Mouse (Mus musculus) macrophage (primary cell): Measurements from ENCODE around the gene Lrtm1. TPM values are rescaled to one million over a fixed set of nuclear protein-coding genes. Genes with fewer than 3 reads are reported as not detected.

ENCODE experiments used
- H3K27ac ChIP-seq: fragments of 350-480 bp; formaldehyde crosslinking; 2 replicates; pipeline ENCODE4 v1.9.0; 2021
- H3K36me3 ChIP-seq: fragments of 350-480 bp; formaldehyde crosslinking; 2 replicates; pipeline ENCODE4 v1.9.0; 2021; ENCODE audit errors: inconsistent target
- H3K4me3 ChIP-seq: fragments of 350-480 bp; formaldehyde crosslinking; 2 replicates; pipeline ENCODE4 v1.9.0; 2021; ENCODE audit errors: inconsistent target
- H3K79me2 ChIP-seq: fragments of 350-480 bp; formaldehyde crosslinking; 2 replicates; pipeline ENCODE4 v1.9.0; 2021; ENCODE audit errors: inconsistent target
- WGBS: methylation state at CpG from one replicate; pipeline ENCODE4 v1.1.7; 2026; ENCODE audit warnings: inconsistent platforms; ENCODE audit not compliant: missing documents; 5-methylcytosine and 5-hydroxymethylcytosine counted together
- polyA plus RNA-seq: library from polyadenylated mRNA; stranded (reverse); fragments of 250-400 nt; gene quantifications from 3 replicates; pipeline ENCODE4 v1.2.4, GENCODE M21; 2018; ENCODE audit warnings: inconsistent platforms

Lrtm1 gene
- polyA plus RNA-seq, 1 experiment from 2014 or later = not detected

GRCm38 (mm10) chr14:29023246-29023645 is 5.2 kb downstream of the Lrtm1 start:
- Histone ChIP-seq H3K36me3 (no peaks in the 10 kb centered on the region), H3K4me3 (no peak overlapping the region), H3K79me2 (no peaks in the 10 kb centered on the region), H3K27ac (no peak overlapping the region)
- 96% methylated on average over 4 of the region's 4 CpGs for WGBS

GRCm38 (mm10) chr14:29025335-29025734 is 7.3 kb downstream of the Lrtm1 start:
- H3K4me3 ChIP-seq = no peak overlapping the region
- WGBS = 93% methylated on average over 5 of the region's 6 CpGs
- no peaks in the 10 kb centered on the region for H3K36me3 ChIP-seq
- H3K27ac ChIP-seq = no peak overlapping the region
- H3K79me2 ChIP-seq = no peaks in the 10 kb centered on the region

GRCm38 (mm10) chr14:29027276-29027675 is 9.3 kb downstream of the Lrtm1 start:
- 80% methylated on average over 5 of the region's 5 CpGs for WGBS

GRCm38 (mm10) chr14:29028391-29029106 is 10.5 kb downstream of the Lrtm1 start:
- Histone ChIP-seq H3K27ac (no peak overlapping the region), H3K4me3 (no peak overlapping the region), H3K79me2 (no peaks in the 10 kb centered on the region), H3K36me3 (no peaks in the 10 kb centered on the region)
- 89% methylated on average over 6 of the region's 6 CpGs for WGBS

More at GRCm38 (mm10) chr14:29027276-29027675, 9.3 kb downstream of the Lrtm1 start:
- Histone ChIP-seq H3K79me2 (no peaks in the 10 kb centered on the region), H3K4me3 (no peak overlapping the region), H3K27ac (no peak overlapping the region), H3K36me3 (no peaks in the 10 kb centered on the region)

GRCm38 (mm10) chr14:29029107-29029469 is 11.1 kb downstream of the Lrtm1 start:
- Histone ChIP-seq H3K36me3 (no peaks in the 10 kb centered on the region), H3K79me2 (no peaks in the 10 kb centered on the region), H3K4me3 (no peak overlapping the region), H3K27ac (no peak overlapping the region)
- WGBS = 84% methylated on average over 2 of the region's 2 CpGs

GRCm38 (mm10) chr14:29029896-29030420 is 11.9 kb downstream of the Lrtm1 start:
- H3K36me3 ChIP-seq = no peaks in the 10 kb centered on the region
- WGBS = 87% methylated on average over 11 of the region's 11 CpGs
- no peak overlapping the region for H3K4me3 ChIP-seq
- no peaks in the 10 kb centered on the region for H3K79me2 ChIP-seq
- no peak overlapping the region for H3K27ac ChIP-seq

GRCm38 (mm10) chr14:29030519-29030918 is 12.5 kb downstream of the Lrtm1 start:
- WGBS = 84% methylated on average over 9 of the region's 9 CpGs
- H3K27ac ChIP-seq = no peak overlapping the region
- H3K4me3 ChIP-seq = no peak overlapping the region
- H3K79me2 ChIP-seq = no peaks in the 10 kb centered on the region
- no peaks in the 10 kb centered on the region for H3K36me3 ChIP-seq

GRCm38 (mm10) chr14:29031858-29032395 is 13.9 kb downstream of the Lrtm1 start:
- H3K27ac ChIP-seq = no peak overlapping the region
- WGBS = 88% methylated on average over 1 of the region's 1 CpGs
- H3K4me3 ChIP-seq = no peak overlapping the region
- no peaks in the 10 kb centered on the region for H3K79me2 ChIP-seq
- H3K36me3 ChIP-seq = no peaks in the 10 kb centered on the region

- Histone ChIP-seq H3K36me3 (no peaks in the 10 kb centered on the region), H3K79me2 (no peaks in the 10 kb centered on the region), H3K27ac (no peak overlapping the region), H3K4me3 (no peak overlapping the region)
- WGBS = 86% methylated on average over 5 of the region's 5 CpGs
Observed at GRCm38 (mm10) chr14:29038246-29038645, 20.2 kb downstream of the Lrtm1 start.

GRCm38 (mm10) chr14:29040606-29041364 is 22.8 kb downstream of the Lrtm1 start:
- Histone ChIP-seq H3K4me3 (no peak overlapping the region), H3K79me2 (no peaks in the 10 kb centered on the region), H3K27ac (no peak overlapping the region), H3K36me3 (no peaks in the 10 kb centered on the region)
- 89% methylated on average over 9 of the region's 9 CpGs for WGBS

GRCm38 (mm10) chr14:29041498-29041897 is 23.5 kb downstream of the Lrtm1 start:
- no peak overlapping the region for H3K27ac ChIP-seq
- no peaks in the 10 kb centered on the region for H3K79me2 ChIP-seq
- WGBS = 85% methylated on average over 1 of the region's 1 CpGs
- no peaks in the 10 kb centered on the region for H3K36me3 ChIP-seq
- no peak overlapping the region for H3K4me3 ChIP-seq

GRCm38 (mm10) chr14:29042355-29042754 is 24.3 kb downstream of the Lrtm1 start:
- no peaks in the 10 kb centered on the region for H3K79me2 ChIP-seq
- no peak overlapping the region for H3K27ac ChIP-seq
- WGBS = 59% methylated on average over 1 of the region's 1 CpGs
- no peaks in the 10 kb centered on the region for H3K36me3 ChIP-seq
- no peak overlapping the region for H3K4me3 ChIP-seq

- WGBS = 63% methylated on average over 16 of the region's 16 CpGs
- Histone ChIP-seq H3K79me2 (no peaks in the 10 kb centered on the region), H3K36me3 (no peaks in the 10 kb centered on the region), H3K4me3 (no peak overlapping the region), H3K27ac (no peak overlapping the region)
Observed at GRCm38 (mm10) chr14:29051951-29052835, 34.2 kb downstream of the Lrtm1 start.

- no peak overlapping the region for H3K27ac ChIP-seq
- no peak overlapping the region for H3K4me3 ChIP-seq
- no peaks in the 10 kb centered on the region for H3K36me3 ChIP-seq
- no peaks in the 10 kb centered on the region for H3K79me2 ChIP-seq
Observed at GRCm38 (mm10) chr14:29060679-29061078, 42.7 kb downstream of the Lrtm1 start.
